Mouse (Mus musculus) thymus, adult 2 months (tissue): Measurements from ENCODE around the gene Selplg.

Experiments used
- CTCF ChIP-seq: fragments of 200-500 bp; IDR thresholded peaks from 2 replicates; pipeline ENCODE4 v1.5.1; 2012; ENCODE audit warnings: mild to moderate bottlenecking, control low read depth, low read length, moderate library complexity, borderline replicate concordance; ENCODE audit not compliant: control insufficient read depth, poor library complexity, insufficient read depth; ENCODE audit errors: extremely low read depth
- POLR2A ChIP-seq: fragments of 200-500 bp; IDR thresholded peaks from 2 replicates; pipeline ENCODE4 v1.6.1; 2012; ENCODE audit warnings: mild to moderate bottlenecking, low read length, control low read depth, moderate library complexity; ENCODE audit not compliant: control insufficient read depth, poor library complexity, insufficient read depth; ENCODE audit errors: extremely low read depth

DNA sequence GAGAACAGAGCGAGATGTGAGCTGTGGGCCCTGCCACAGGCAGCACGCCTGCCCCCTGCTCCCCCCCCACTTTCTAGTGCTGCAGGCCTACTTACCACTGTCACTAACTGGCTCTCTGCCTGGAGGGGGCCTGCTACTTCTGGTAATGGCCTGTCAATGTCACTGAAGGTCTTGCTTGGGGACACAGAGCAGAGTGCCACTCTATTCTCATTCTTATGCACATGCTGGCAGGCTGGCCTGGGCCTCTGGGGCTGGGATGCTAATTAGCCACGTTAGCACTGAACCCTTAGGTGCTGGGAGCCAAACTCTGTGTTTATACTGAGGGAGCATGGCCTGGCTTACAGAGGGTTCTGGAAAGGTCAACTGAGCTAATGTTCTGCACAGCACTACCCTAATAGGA is 23.3 kb upstream of the Selplg start:
- no peak for TF ChIP-seq CTCF
- TF ChIP-seq POLR2A: no peak
